Mouse (Mus musculus): ENCODE data around the gene Plcxd1. TPM values are rescaled to one million over a fixed set of nuclear protein-coding genes. Genes with fewer than 3 reads are reported as not detected.

Gene Plcxd1
- polyA plus RNA-seq, 1 experiment from 2014 or later, result 0.75 TPM

Other genes starting within 250 kb of the Plcxd1 start
- 0.51 and 0.81 TPM in 2 replicates for gene Gm15446, start 176.6 kb upstream of the Plcxd1 start, polyA plus RNA-seq (2014; fragmentation: Nextera tagmentation; extraction: Ambion mirVana)
- gene Zfp932, start 103.4 kb upstream of the Plcxd1 start, polyA plus RNA-seq (2014; fragmentation: Nextera tagmentation; extraction: Ambion mirVana), result 23.2 and 24.8 TPM in 2 replicates
- 3.7 and 8.3 TPM in 2 replicates for gene Gm17655, start 27.5 kb upstream of the Plcxd1 start, polyA plus RNA-seq (2014; fragmentation: Nextera tagmentation; extraction: Ambion mirVana)
- gene Gm35315, start 5.5 kb upstream of the Plcxd1 start, polyA plus RNA-seq (2014; fragmentation: Nextera tagmentation; extraction: Ambion mirVana), result 0.64 and 1.6 TPM in 2 replicates
- gene Gtpbp6, start 8.2 kb downstream of the Plcxd1 start, polyA plus RNA-seq (2014; fragmentation: Nextera tagmentation; extraction: Ambion mirVana), result 27.4 and 29.7 TPM in 2 replicates
- 4.1 and 4.2 TPM in 2 replicates for gene Zfp605, start 10.1 kb downstream of the Plcxd1 start, polyA plus RNA-seq (2014; fragmentation: Nextera tagmentation; extraction: Ambion mirVana)
- gene Chfr, start 35.9 kb downstream of the Plcxd1 start, polyA plus RNA-seq (2014; fragmentation: Nextera tagmentation; extraction: Ambion mirVana), result 28.0 and 33.4 TPM in 2 replicates
- gene Golga3, start 76.7 kb downstream of the Plcxd1 start, polyA plus RNA-seq (2014; fragmentation: Nextera tagmentation; extraction: Ambion mirVana), result 25.2 and 26.3 TPM in 2 replicates
- gene Ankle2, start 131.0 kb downstream of the Plcxd1 start, polyA plus RNA-seq (2014; fragmentation: Nextera tagmentation; extraction: Ambion mirVana), result 44.4 and 47.5 TPM in 2 replicates
- gene Pgam5, start 169.9 kb downstream of the Plcxd1 start, polyA plus RNA-seq (2014; fragmentation: Nextera tagmentation; extraction: Ambion mirVana), result 97.2 and 99.0 TPM in 2 replicates
- gene Pxmp2, start 186.2 kb downstream of the Plcxd1 start, polyA plus RNA-seq (2014; fragmentation: Nextera tagmentation; extraction: Ambion mirVana), result 9.8 and 10.9 TPM in 2 replicates
- 46.7 and 50.4 TPM in 2 replicates for gene Pole, start 186.3 kb downstream of the Plcxd1 start, polyA plus RNA-seq (2014; fragmentation: Nextera tagmentation; extraction: Ambion mirVana)
- gene P2rx2, start 243.2 kb downstream of the Plcxd1 start, polyA plus RNA-seq (2014; fragmentation: Nextera tagmentation; extraction: Ambion mirVana), result 0.56 and 0.72 TPM in 2 replicates
- gene Lrcol1, start 244.8 kb downstream of the Plcxd1 start, polyA plus RNA-seq (2014; fragmentation: Nextera tagmentation; extraction: Ambion mirVana), result not detected in 2 replicates